Mouse (Mus musculus): ENCODE data around the gene Mgmt.

GRCm38 (mm10) chr7:136866535-136866934 lies 27.9 kb upstream of the Mgmt start:
- TF ChIP-seq CTCF (IDR thresholded peaks at IDR 0.05; ENCODE audit: low read depth) (no peak), EP300 (IDR thresholded peaks at IDR 0.05; ENCODE audit: low read depth) (no peak)
